Mouse (Mus musculus) embryo, embryonic 9.5 days (tissue): Measurements from ENCODE around the gene Rabgap1l.

ENCODE experiments used
- DNase-seq: peaks from one replicate; pipeline ENCODE4 v3.0.0-alpha.2; 2017; ENCODE audit errors: extremely low spot score

The Rabgap1l gene

DNA sequence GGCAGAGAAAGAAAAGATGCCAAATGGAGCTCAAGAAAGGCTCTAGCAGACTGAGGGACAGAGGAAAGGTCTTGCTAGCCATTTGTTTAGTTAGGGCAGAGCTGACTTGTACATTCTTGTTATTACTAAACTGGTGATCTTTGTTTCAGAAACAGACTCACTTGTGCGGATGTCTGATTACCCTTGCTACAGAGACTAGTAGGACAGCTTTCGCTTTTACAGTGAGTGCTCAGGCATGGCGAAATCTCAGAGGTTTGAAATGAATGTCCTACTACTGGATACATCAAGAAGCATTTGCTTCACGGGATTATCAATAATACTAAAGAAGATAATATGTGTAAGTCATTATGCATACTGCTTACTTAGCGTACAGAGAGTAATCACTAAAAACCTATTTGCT is 548.3 kb downstream of the Rabgap1l start:
- DNase-seq: no peak

DNA sequence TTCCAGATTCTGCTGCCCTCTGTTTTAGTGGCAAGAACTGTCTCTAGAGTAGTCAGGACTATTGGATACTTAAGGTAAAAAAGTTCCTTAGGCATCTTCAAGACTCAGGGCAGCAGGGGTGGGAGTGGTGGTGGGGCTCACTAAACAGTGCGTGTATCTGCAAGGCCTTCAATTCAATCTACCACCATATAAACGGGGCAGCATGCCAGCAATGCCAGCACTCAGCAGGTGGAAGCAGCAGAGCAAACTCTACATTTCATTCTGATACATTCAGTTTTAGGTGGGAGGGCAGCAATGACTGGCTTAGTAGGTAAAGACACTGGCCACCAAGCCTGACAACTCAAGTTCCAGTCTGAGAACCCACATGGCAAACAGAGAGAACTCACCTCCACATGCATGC is 552.9 kb downstream of the Rabgap1l start:
- no peak for DNase-seq

DNA sequence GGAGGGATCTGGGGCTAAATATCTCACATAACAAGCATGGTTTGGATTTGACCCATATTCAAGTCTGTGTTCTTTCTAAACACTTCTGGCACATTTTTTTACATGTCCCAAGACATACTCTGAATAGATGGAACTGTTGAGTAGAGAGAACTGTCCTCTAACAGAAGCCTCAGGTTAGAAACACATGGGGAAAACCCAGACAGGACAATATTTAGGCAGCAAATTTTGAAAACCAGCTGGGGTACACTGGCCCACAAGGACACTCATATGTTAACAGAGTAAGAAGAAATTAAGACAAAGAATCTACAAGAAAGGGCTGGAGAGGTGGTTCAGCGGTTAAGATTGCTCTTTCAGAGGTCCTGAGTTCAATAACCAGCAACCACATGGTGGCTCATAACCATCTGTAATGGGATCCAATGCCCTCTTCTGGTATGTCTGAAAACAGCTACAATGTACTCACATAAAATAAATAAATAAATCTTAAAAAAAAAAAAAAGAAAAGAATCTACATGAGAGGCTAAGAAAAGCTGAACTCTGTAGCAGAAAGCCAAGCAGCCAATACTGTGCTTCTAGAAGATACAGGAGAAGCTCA is 554.1 kb downstream of the Rabgap1l start:
- no peak for DNase-seq

DNA sequence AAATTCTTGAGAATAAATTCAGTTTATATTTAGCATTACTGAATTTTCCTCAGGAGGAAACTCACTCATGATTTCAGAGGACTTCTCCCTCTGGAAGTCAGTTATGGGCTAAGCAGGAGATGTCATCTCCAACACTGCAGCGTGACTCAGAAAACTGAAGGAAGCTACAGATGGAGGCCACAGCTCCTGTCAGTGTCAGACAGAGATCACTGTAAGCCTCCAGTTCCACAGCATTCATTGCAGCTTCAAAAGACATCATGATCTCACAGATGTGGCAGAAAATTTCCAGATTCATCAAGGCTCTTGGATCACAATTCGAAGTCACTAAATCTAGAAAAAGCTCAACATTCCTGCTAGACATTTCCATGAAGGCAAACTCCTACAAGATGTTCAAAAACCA is 555.0 kb downstream of the Rabgap1l start:
- DNase-seq: no peak

DNA sequence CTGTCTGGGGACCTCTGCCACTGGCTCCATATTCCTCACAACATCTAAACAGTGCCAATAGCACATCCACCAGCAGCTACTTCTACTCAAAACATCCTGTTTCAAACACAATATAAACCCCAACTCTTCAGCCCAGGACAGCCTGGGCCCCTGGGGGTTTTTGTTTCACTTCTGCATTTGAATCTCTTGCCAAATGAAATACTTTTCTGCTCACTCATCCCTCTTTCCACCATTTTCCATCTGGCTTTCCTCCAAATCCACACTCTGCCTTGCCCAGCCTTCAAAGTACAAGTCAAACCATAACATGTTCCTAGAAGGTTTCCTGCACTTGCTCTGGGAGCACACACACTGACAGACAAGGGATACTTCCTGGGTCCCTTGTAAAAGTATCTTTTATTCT is 559.1 kb downstream of the Rabgap1l start:
- DNase-seq: no peak

DNA sequence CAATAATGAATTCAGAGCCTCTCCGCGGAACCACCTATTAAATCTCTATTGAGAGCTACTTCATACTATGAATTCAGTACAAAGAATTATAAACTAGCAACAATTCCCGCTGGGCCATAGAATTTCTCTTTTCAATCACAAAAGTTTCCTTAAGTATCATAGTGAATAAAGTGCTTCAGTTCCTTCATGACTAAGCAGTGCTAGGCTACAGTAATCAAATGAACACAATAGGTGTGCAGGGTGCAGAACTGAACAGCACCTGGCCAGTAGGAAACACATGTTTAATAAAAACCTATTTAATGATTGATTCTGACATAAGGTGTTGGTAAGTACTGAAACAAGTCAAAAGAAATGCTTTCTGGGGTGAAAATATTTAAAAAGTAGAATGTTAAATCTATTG is 560.9 kb downstream of the Rabgap1l start:
- DNase-seq: no peak

DNA sequence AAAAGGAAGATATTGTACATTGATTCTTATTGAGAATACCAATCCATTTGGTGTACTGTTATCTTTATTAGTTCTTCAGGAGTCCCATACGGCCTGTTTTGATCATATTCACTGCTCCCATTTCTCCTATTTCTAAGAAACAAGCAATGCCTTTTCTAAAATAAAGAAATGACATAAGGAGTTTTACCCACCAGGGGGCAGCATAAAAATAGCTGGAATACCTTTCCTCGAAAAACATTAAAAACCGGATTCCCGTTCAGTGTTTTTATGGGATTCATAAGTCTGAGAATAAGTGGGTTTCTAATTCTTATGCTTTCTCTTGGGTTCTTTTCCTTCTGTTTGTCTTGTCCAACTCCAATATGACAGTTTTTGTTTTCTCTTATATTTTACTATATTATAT is 562.0 kb downstream of the Rabgap1l start:
- DNase-seq: peak; percentile 31

DNA sequence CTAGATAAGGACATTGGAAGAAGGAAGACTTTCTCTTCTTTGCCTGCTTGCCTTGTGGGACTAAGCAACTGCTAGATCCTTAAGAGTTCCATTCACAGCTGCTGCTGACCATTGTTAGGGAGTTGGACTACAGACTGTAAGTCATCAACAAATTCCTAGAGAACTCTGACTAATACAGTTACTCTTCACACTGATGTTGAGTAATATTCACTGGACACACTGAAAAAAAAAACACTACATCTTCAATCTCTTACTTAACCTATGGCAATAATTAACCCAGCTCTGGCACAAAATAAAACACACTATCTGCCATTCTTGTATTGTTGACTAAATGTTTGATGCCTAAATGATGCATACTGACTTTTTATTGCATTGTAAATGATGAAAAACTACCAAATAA is 565.2 kb downstream of the Rabgap1l start:
- DNase-seq: no peak

DNA sequence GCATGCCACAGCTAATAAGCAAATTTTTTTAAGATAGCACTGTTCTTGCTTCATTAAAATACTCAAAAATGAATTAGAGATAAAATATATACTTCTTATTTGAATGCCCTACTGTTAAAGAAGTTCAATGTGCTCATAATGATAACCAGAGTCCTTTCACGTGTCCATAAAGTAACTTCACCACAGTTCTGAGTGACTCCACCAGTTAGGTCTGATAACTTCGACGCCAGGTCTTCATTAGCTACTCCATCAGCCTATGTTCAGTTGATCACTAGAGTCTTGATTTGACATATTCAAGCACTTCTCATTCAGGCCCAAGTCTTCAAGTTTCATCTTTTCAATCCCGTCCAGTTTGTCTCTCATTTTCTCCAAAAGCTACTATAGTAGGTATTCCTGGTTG is 565.8 kb downstream of the Rabgap1l start:
- DNase-seq: no peak

DNA sequence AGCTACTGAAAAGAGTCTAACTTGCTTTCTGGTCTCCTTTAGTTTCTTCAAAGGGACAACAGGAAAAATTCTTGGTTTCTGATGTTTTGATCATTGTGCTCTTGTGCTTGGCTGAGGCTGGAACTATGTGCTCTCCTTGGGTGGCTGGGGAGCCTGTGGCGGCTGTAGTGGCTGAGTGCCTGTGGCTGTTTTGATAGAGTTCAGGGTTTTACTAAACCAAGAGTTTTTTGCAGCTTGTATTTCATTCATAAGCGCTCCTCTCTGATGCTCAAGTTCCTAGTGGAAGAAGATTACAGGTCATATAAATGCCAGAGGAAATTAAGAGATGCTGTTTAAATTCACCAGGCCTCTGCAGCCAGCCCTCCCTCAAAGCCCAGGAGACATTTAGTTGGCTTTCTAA is 568.9 kb downstream of the Rabgap1l start:
- no peak for DNase-seq

DNA sequence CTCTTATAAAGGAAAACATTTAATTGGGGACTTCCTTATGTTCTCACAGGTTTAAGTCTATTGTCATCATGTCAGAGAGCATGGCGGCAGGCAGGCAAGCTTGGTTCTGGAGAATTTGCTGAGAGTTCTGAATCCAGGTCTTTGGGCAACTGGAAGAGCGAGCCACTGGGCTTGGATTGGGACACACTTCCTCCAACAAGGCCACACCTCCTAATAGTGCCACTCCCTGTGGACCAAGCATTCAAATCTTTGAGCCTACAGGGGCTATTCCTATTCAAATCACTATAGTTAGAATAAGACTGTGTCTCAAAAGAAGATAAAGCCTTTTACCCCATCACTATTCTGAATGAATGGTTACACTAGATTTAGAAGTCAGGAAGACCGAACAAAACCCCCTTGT is 575.1 kb downstream of the Rabgap1l start:
- DNase-seq: no peak

DNA sequence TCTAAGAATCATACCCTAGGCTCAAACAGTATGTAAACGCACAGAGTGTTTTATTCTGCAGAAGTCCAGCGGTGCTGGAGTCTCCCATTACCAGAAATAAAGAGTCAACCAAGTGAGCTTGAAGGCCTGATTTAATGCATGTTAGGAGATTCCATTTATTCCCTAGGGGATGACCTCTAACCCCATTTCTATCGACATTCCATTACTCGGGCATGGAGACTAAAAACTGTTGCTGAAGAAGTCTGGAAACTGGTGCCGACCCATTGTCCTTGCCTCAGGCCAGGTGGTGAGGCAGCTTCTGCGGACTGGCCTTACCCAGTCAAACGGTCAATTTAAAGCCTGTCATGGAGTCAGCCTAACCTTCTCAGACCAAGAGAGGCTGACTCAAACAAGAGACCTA is 578.8 kb downstream of the Rabgap1l start:
- DNase-seq: peak; percentile 27

DNA sequence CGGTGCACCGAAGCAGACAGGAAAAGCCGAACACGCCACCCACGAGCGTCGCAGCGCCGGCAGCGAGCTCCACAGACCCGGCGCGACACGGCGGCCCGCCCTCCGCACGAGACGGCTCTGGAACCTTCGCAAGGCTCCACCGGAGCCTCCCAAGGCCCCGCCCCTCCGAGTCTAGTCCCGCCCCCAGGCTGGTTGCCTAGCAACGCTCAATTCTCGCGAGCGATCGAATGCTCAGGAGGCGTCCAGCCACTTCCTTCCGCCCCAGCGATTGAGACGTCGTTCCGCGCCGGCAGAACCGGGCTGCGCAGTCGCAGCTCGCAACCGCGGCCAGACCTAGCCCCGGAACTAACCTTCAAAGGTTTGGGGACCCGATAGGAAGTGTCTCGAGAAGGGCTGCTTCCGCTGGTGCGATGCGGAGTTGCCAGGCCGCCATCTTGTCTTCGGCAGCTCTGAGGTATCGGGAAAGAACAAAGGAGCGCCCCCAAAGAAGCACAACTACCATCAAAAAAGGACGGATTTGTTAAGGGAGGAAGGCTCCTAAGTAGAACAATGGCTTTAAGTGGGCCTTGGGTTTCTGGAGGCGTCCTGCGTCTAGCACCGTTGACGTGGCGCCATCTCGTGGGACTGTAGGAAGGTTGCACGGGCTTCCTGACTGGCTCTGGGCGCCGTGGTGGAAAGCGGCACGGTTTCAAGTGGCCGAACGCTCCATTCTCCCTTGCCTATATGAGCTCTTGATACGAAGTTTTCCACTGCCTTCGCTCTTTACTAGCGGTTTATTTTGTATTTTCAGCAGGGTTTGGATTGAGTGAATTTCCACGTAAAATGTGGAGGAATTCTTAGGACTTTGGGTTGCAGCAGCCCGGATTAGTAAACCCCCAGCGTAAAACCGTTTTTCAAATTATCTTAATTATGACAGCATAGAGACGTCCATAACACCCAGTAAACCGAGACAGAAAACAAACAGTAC is 580.0 kb downstream of the Rabgap1l start, which contains the start of gene Cacybp:
Gene Cacybp (minus strand): TSS at position 173 of the 967 bp plus-strand sequence.
- DNase-seq: peak; percentile 100

DNA sequence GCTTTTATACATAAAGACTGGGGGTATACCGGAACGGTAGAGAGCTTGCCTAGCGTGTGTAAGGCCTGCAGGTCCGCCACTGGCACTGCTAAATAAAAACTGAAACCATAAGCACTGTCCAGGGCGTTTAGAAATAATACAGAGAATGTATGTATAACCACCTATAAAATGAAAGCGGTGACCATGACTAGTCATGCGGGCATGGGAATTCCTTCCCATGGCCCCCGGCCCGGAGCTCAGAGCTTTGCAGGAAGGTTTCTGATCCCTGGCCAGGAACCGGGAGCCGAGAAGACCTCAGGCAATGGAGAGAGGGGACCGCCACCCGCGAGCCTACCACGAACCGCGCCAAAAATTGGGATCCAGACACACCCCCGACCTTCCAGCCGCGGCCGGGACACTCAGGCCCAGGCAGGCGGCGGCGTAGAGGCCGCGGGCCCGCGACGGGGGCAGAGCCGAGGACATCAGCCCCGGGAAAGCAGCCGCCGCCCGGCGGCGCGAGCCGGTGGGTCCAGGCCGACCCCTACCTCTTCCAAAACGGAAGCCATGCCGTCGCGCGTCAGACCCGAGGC is 580.8 kb downstream of the Rabgap1l start:
- no peak for DNase-seq

DNA sequence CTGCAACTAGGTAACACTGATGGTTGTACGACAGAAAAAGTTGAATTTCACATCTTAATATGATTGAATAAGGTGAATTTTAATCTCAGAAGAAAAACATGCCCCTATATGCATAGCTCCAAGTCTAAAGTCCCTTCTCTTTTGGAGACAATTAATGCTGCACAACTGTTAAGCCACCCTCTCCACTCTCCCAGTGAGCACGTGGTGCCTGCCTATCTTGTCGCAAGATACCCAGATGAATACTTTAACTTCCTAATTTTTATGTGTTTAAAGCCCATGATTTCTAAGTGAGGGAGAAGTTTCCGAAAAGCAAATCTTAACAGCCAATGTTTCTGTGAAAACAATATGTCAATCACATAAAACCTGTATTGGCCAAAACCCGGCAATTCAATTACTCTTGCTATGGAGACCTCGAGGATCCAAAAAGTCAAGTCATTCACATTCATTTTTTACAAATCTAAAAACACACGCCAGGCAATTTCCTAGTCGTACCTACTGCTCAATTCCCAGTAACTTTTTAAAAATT is 581.4 kb downstream of the Rabgap1l start:
- DNase-seq: no peak

DNA sequence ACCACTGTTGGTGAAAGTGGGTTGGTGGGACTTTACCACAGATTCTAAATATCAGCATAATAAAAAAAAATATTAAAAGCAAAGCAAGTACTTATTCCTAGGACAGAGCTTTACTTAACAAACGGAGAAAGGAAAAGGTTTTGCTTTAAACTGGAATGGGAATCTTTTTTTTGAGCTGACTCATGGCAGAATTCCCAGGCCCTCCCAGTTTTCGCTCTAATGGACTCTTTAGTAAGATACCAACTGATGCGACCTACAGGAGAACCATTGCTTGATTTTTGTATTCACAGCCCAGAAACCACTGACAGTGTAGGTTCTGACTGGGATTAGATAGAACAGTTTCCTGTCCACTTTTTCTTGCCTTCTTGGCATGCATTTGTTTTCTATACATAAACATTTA is 582.4 kb downstream of the Rabgap1l start:
- DNase-seq: no peak

DNA sequence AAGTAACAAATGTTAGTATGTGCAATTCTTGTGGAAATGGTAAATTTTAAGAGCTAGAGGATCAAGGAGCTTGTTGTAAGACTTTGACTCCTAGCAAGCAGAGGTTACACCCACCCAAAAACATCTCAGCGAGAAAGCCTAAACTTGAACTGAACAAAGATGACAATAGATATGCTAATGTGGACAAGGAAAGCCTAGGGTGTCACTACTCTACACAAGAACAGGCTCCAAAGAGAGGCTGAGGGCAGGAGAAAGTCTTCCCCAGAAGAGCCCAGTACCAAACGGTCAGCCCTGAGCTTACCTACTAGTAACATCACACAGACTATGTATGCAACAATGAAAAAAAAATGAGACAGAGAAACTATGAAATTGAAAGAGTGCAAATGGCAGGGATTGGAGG is 583.2 kb downstream of the Rabgap1l start:
- DNase-seq: no peak

DNA sequence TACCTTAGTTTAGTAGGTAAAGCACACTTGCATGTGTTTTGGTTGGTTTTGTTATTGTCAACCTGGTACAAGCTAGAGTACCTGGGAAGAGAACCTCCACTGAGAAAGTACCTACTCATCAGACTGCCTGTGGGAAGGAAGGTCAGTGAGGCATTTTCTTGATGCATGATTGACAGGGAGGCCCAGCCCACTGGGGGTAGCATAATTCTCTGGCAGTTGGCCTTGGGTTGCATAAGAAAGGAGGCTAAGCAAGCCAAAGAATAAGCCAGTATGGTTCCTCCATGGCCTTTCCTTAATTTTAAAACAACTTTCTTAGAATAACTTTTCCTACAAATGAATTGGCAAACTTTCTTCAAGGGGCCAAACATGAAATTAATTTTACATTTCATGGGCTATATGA is 587.5 kb downstream of the Rabgap1l start:
- DNase-seq: no peak

DNA sequence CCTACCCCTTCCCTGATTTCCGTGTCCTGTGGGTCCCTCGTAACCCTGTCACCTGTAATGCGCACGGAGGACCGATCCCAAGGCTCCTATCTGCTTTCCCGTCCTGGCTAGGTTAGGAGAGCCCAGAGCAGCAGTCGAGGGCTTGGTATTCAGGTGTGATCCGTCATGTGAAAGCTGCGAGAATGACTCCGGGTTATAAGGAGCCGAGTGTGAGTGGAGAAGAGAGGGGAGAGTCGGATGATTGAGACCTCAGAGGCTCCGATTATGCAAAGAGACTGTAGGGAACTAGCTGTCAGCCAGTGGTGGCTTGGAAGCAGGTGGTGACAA is 597.7 kb downstream of the Rabgap1l start:
- no peak for DNase-seq

DNA sequence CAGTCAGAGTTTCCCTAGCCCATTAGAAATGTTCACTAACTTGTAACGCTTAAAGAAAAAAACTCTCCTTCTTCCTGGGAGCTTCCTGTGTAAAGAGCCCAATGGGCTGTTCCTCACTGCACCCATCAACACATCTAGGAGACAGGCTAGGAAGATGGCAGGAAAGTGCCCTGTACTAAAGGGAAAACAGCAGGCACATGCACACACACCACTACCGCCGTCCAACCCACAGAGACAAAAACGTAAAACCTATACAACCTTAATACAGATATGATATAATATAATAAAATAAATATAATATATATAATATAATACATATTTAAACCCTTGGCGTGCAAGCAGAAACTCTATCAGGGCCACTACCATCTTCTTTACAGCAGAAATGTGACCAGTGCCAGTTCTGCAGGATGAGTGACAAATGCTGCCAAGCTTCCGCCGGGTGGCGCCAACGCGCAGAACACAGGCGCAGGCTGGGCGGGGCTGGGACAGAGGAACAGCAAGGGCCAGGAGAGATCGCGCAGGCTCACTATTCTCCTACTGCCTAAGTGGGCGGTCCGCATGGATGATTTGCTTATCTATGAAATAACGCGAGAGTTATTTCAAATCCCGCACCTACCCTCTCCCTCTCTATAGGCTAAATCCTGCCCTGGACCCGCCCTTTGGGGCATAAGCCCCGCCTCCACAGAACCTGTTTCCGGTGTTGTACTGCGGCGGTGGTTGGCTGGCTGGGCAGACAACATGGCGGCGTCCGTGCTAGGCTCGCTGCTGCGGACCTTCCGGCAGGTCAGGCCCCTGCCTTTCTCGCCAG is 598.3 kb downstream of the Rabgap1l start, which contains the start of gene Mrps14:
Gene Mrps14 (plus strand): TSS at position 687 of the 808 bp plus-strand sequence.
- peak; percentile 97 for DNase-seq

DNA sequence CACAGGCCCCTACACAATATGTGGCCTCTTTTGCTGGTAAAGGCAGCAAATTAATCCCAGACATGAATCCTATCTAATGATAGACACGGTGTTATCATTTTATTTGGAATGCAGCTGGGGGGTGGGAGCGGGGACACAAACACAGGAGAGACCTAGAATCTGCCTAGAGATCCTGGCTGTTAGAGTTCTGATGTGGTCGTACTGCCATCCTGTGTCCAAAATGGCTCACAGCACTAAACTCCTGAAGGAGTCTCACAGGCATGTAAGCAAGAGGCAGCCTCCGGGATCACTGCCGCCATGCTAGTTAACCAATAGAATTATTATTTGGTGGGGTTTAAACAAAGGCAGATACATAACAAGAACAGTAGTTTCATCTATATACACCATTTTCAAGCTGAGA is 608.5 kb downstream of the Rabgap1l start:
- DNase-seq: peak; percentile 59

DNA sequence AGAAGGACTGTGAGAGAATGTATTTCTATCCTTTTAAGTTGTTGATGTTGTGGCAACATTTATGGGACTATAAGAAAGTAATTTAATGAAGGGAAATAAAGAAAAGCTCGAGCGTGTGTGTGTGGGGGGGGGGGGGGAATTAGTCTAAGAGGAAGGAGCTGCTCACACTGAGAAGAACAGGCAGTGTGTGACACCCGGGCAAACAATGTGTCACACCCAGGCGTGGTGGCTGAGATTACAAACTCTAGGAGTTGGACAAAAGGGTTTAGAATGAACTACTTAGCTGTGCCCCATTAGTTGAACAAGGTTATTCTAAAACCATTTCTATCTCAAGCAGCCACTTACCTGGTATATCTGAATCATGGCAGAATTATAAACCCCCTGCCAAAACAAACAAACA is 611.8 kb downstream of the Rabgap1l start:
- no peak for DNase-seq
